Mouse (Mus musculus) small intestine, adult 2 months (tissue): ENCODE data around the gene Apbb2.

ENCODE experiments used
- CTCF ChIP-seq: fragments of 200-500 bp; IDR thresholded peaks from 2 replicates; pipeline ENCODE4 v1.5.1; 2012; ENCODE audit warnings: low read depth, mild to moderate bottlenecking, control low read depth, inconsistent platforms, low read length, moderate library complexity, mixed read lengths; ENCODE audit not compliant: insufficient replicate concordance, insufficient read length; ENCODE audit errors: extremely low read depth
- POLR2A ChIP-seq: fragments of 200-500 bp; IDR thresholded peaks from 2 replicates; pipeline ENCODE4 v1.6.1; 2012; ENCODE audit warnings: low read depth, mild to moderate bottlenecking, control low read depth, inconsistent platforms, low read length, moderate library complexity

DNA sequence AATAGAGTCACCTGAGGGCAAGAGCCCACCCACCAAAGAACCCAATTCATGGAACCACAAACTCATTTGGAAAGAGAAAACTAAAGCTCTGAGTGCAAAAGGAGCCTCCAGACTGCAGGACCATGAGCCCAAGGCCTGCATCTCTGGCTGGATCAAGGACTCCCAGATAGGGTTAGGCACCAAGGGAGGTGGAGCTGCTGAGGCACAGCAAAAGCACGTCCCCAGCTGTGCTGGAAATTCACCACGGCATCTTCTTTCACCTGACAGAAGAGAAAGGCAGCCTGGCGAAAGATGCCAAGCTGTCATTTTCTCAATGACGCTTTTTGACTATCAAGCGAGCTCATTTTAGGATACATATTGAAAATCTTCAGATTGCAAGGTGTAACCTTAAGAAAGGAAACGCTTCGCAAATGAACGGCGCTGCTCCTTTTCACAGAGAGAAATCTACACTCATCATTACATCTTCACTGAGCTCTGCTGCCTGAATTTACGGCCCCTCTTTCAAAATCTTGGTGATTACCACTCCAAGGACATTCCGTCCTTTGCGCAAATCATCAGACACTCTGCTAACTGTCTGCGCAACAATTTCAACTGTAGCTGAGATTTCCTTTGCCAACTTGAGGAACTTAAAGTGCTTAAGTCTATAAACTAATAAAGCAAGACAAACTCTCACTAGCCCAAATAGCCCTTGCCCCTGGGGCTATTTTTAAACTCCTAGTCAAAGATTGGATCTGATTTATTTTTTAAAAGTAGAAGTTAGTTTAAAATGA is 46.3 kb downstream of the Apbb2 start:
- TF ChIP-seq POLR2A (no peak), CTCF (no peak)
